ENCODE assay signal across 7 mouse cellular contexts in the genomic region with DNA sequence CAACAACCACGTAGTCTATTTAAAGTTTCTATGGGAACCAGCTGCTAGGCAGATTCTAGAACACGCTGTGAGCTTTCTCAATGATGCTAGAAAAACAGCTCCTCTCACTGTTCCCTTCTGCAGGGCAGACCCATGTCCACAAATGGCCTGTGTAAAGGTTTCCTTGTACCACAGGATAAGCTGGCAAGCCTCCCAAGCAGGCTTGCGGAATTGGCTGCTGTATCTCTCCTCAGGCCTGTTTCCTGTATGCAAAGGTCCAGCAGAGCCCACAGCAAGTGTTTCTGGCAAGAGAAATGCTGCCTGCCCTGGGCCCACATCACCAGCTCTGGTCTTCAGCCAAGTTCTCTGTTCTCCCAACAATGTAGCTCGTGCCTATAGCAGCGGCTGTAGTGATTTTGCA.
DNase-seq lines count a peak whose midpoint lies in the region.

No protein-coding gene starts in this region.

- intact Hi-C loops in gastrocnemius, postnatal 14 days (cut with DNase I; ENCODE audit: low total_unique reads), result no loop called here
- intact Hi-C loops in left cerebral cortex, postnatal 4 days (cut with DNase I), result no loop called here

- DNase-seq in adrenal gland, postnatal 14 days, result peak; percentile 68
- DNase-seq in cerebellum, adult 8-10 months, result peak; percentile 82
- peak; percentile 26 for DNase-seq in gastrocnemius, postnatal 14 days
- DNase-seq in kidney, adult 9 months, result peak; percentile 62
- DNase-seq in left cerebral cortex, postnatal 4 days, result peak; percentile 85
- DNase-seq in right cerebral cortex, adult 18-20 months, result peak; percentile 59
- DNase-seq in thymus, postnatal 10 days (ENCODE audit: low spot score in 2 of 2), result no peak

Comparison
In these comparisons a context has a peak if more than half of its experiments do, and no peak if none do; other contexts are left out.
1. DNase-seq: peak in adrenal gland, postnatal 14 days (single experiment), cerebellum, adult 8-10 months (single experiment), gastrocnemius, postnatal 14 days (single experiment), kidney, adult 9 months (single experiment), left cerebral cortex, postnatal 4 days (single experiment) and right cerebral cortex, adult 18-20 months (single experiment); none in thymus, postnatal 10 days (0 of 2).